Mouse (Mus musculus): Measurements from ENCODE around the gene C130050O18Rik.
"Not testable (repeated sequence)": the region's sequence is repeated elsewhere in the genome, so short reads cannot be mapped to it uniquely, and the experiment has no call there.

The C130050O18Rik gene

GRCm38 (mm10) chr5:139380385-139381248, 24.5 kb upstream of the C130050O18Rik start:
- peak; percentile 99 for DNase-seq

DNA sequence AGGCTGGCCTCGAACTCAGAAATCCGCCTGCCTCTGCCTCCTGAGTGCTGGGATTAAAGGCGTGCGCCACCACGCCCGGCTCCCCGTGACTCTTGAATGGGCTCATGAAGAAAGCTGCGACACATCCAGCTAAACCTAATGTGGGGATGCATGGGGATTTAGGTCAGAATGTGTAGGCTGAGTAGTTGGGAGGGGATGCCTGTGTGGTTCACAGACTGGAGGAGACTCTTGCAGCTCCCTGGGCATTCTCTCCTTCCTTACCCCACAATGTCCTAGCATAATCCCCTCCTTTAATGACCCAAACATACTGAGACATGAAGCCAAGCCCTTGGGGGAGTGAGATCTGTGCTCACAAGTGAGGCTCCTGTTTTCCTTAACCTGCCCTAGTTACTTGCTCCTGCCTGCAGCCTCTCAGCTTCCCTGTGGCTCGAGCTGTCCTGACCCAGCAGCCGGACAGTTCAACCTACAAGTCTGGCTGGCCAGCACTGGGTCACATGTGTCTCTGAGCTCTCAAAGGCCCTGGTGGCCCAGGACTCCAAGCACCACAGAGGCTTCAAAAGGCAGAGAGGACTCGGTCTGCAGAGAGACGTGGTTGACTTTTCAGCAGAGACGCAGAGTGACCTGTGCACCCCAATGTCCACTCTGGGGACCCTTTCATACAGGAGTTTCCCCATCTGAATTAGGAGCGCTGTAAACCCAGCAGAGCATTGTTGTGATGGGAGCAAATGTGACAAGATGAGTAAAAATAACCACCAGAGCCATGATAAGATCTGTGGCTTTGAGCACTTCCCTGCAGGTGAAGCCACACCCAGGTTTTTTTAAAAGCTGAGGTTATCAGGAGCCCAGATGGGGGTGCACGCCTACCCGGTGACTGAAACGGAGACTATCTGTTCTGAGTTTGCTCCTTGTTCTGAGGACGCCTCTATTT, 23.2 kb upstream of the C130050O18Rik start:
- DNase-seq, result no peak

- peak; percentile 72 for DNase-seq
These were observed 22.3 kb upstream of the C130050O18Rik start for GRCm38 (mm10) chr5:139382760-139383159.

- DNase-seq, result no peak
These were observed 21.8 kb upstream of the C130050O18Rik start for GRCm38 (mm10) chr5:139383234-139383633.

- peak; percentile 66 for DNase-seq
These were observed 20.5 kb upstream of the C130050O18Rik start for GRCm38 (mm10) chr5:139384531-139384930.

- DNase-seq, result no peak
These were observed 19.0 kb upstream of the C130050O18Rik start for GRCm38 (mm10) chr5:139386047-139386446.

- DNase-seq, result peak; percentile 66
These were observed 17.5 kb upstream of the C130050O18Rik start for GRCm38 (mm10) chr5:139387329-139388194.

- peak; percentile 51 for DNase-seq
These were observed 16.9 kb upstream of the C130050O18Rik start for GRCm38 (mm10) chr5:139388195-139388570.

DNA sequence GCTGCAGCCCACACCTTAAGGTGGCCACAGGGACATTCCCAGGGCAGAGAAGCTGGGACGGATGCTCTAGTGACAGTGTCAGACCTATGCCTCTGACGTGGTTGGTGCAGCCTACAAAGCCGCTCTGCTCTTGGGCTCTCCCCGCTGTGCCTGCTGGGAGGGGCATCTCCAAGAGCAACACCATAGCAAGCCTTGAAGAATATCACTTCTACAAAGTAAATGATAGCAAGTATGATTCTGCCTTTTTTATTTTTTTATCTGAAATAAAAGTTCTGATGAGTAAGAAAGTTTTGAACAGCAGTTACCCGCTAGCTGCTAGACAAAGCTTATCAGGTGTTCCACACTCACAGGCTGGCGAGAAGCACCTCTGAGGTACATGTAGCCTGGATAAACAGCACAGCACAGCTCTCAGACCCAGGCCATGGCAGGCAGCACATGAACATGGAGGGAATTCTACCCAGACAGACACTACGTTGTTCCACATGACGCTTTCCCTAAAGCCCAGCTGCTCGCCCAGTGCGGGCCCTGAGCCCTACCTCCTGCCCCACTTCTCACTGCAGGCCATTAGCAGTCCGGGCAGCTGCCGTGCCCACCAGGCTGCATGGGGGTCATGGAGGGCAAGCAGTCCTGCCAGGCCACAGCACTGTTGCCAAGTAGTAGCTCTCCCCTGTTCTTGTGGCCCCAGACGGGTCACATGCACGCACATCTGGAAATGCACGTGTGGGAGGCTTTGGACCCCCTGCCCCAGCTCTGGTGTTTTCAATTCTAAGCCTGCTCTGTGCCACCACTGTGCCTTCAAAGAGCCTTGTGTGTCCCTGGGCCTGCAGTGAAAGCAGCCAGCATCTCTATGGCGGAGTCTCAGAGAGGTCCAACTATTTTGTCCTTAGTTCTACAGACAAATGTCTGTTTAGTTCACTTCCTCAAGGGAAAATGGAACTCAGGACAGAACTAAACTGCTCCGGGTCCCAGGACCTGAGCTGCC, 16.1 kb upstream of the C130050O18Rik start:
- no peak for DNase-seq

- peak; percentile 64 for DNase-seq
These were observed 15.4 kb upstream of the C130050O18Rik start for GRCm38 (mm10) chr5:139389676-139390061.

GRCm38 (mm10) chr5:139390324-139391119, 14.6 kb upstream of the C130050O18Rik start:
- DNase-seq, result not testable (repeated sequence)

GRCm38 (mm10) chr5:139391309-139391990, 13.6 kb upstream of the C130050O18Rik start:
- DNase-seq, result peak; percentile 48

DNA sequence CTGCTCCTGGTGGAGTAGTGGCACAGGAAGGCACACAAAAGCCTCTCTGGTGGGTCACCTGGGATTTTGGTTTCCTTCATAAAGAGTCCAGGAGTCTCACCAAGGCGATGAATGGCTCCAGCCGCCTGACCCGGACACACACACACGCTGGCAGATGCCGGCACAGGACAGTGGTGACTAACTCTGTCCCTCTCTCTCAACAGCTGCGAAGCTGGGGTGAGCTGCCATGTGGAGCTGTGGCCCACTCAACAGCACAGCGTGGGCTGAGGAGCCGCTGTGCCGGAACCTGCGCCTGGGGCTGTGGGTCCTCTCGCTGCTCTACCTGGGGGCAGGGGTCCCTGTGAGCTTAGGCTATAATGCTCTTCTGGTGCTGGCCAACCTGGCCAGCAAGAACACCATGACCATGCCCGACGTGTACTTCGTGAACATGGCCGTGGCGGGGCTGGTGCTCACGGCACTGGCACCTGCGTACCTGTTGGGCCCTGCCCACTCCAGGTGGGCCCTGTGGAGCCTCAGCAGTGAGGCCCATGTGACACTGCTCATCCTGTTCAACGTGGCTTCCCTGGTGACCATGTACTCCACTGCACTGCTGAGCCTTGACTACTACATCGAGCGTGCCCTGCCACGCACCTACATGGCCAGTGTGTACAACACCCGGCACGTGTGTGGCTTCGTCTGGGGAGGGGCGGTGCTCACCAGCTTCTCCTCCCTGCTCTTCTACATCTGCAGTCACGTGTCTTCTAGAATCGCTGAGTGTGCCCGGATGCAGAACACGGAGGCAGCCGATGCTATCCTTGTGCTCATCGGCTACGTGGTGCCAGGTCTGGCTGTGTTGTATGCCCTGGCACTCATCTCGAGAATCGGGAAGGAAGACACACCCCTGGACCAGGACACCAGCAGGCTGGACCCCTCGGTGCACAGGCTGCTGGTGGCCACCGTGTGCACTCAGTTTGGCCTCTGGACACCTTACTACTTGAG, 12.6 kb upstream of the C130050O18Rik start:
- DNase-seq, result no peak

DNA sequence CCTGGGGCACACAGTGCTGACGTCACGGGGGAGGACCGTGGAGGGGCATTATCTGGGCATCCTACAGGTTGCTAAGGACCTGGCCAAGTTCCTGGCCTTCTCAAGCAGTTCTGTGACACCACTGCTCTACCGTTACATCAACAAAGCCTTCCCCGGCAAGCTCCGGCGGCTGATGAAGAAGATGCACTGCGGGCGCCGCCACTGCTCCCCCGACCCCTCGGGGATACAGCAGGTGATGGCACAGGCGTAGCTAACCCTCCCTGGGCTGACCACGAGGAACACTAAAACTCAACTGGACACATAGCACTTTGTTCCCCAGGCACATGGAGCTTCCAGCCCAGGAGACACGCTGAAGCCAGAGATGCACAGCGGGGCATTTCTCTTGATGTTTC, 11.9 kb upstream of the C130050O18Rik start:
- no peak for DNase-seq

DNA sequence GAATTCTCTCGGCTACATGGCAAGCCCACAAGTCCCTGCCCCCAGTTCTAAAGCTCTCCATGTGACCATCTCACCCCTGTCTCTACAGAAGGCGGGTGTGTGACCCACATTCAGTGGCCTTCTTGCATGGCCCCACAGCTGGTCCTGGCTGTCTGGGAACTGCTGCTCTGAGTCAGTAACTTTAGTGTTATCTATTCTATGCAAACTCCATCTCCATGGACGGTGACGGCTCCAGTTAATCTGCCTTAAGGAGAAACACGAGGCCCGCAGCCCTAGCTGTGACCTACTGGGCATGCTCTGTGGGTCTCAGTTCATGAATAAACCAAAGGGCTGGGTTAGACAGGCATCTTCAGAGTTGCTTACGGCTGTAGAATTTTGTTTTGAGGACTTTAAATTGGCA, 10.7 kb upstream of the C130050O18Rik start:
- DNase-seq, result no peak

DNA sequence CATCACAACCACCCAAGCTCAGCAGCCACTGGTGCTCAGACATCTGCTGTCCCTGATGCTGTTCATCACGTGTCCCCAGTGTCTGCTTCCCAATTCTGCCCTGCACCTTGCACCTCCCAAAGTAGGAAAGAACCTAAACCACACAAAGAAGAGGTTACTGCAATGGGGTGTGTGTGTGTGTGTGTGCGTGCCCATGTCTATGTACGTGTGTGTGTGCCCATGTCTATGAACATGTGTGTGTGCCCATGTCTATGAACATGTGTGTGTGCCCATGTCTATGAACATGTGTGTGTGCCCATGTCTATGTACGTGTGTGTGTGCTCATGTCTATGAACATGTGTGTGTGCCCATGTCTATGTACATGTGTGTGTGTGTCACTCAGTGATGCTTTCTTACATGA, 9.6 kb upstream of the C130050O18Rik start:
- DNase-seq, result no peak

DNA sequence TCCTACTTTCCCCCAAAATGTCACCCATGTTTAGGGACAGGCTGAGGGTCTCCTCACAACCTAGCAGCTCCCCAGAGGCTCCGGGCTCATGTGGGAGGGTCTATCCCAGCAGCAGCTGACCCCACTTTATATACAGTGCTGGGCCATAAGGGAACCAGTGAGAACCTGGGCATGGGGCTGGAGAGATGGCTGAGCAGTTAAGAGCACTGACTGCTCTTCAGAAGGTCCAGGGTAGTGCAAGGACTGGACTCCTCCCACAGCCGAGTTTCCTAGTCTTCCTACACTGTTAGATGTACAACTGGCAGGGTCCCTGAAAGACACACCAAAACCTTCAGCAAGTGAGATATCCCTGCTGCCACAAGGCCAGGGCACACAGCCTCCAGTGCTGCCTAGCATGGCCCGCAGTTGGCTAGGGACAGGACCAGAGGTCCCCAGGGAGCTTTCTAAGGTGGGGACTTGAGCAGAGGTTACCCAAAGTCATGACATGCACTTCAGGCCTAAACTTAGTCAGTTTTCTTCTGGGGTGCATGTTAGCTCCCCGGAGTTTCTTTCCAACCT, 7.6 kb upstream of the C130050O18Rik start:
- DNase-seq, result no peak
